Mouse (Mus musculus) kidney, embryonic 14.5 days (tissue): ENCODE measurements at regions not wholly inside any gene's neighbourhood (a gene's known extent, or its start where the extent isn't known, plus 50 kb on each side); places are given as distances from the start of the nearest gene placed in this dataset.

ENCODE experiments used
- ATAC-seq: fragments of 200-750 bp; cut with Nextera tagmentation; 2 replicates; pipeline ENCODE4 v1.8.0; 2017; ENCODE audit warnings: moderate number of reproducible peaks, mild to moderate bottlenecking, moderate TSS enrichment, moderate library complexity; ENCODE audit not compliant: low FRiP score, low TSS enrichment
- H3K27ac ChIP-seq: fragments of 300-500 bp; sonication (generic); 2 replicates; pipeline ENCODE4 v1.5.1; 2014; ENCODE audit warnings: low read depth, mild to moderate bottlenecking, low read length, moderate library complexity, mixed read lengths
- H3K27me3 ChIP-seq: fragments of 300-500 bp; sonication (generic); 2 replicates; pipeline ENCODE4 v1.6.1; 2014; ENCODE audit warnings: mild to moderate bottlenecking, low read length; ENCODE audit not compliant: control insufficient read depth, insufficient read depth
- H3K36me3 ChIP-seq: fragments of 300-500 bp; sonication (generic); 2 replicates; pipeline ENCODE4 v1.6.1; 2014; ENCODE audit warnings: low read length, mixed read lengths; ENCODE audit not compliant: control insufficient read depth, insufficient read depth
- H3K4me1 ChIP-seq: fragments of 300-500 bp; sonication (generic); 2 replicates; pipeline ENCODE4 v1.6.1; 2014; ENCODE audit warnings: low read length, mixed read lengths; ENCODE audit not compliant: control insufficient read depth, insufficient read depth
- H3K4me2 ChIP-seq: fragments of 300-500 bp; sonication (generic); replicated peaks from 2 replicates; pipeline ENCODE4 v1.6.1; 2014; ENCODE audit warnings: low read depth, mild to moderate bottlenecking, low read length
- H3K4me3 ChIP-seq: fragments of 300-500 bp; sonication (generic); 2 replicates; pipeline ENCODE4 v1.5.1; 2014; ENCODE audit warnings: mild to moderate bottlenecking, low read length
- H3K9ac ChIP-seq: fragments of 300-500 bp; sonication (generic); 2 replicates; pipeline ENCODE4 v1.6.1; 2014; ENCODE audit warnings: low read depth, mild to moderate bottlenecking, low read length, moderate library complexity
- H3K9me3 ChIP-seq: fragments of 300-500 bp; sonication (generic); 2 replicates; pipeline ENCODE4 v1.6.1; 2016; ENCODE audit warnings: low read length; ENCODE audit not compliant: control insufficient read depth
- WGBS: fragments of 180-500 bp; shearing (Covaris S2); extraction: QIAGEN DNeasy Blood & Tissue Kit; methylation state at CpG from one replicate; pipeline ENCODE4 v1.1.7; 2014; 5-methylcytosine and 5-hydroxymethylcytosine counted together

DNA sequence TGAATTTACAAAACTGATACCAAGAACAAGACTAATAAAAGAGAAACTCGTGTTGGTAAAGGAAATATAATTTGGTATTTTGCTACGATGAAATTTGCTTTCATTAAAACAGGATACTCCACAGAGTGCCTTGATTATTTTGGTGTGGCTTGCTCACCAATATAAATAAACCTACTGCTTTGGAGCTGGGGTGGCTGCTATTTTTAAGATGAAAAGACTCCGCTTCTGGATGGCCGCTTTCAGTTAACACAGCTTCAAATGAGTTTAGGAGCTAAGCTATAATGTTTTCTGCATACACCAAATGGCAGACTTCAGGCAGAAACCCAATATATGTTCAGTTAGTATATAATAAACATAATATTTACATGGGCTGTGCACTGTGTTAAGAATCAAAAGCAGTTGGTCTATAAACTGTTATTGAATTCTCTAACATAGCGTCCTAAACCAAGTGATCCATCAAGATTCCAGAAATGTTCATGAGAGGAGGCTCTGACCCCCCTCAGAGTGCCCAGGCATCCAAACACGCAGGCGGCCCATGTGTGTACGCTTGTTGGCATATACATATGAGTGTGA is 215.1 kb upstream of the Pou3f3 start:
- H3K4me3 ChIP-seq = no peak overlapping the region
- no peak overlapping the region for H3K9ac ChIP-seq
- H3K4me2 ChIP-seq = no peak overlapping the region
- no peak for ATAC-seq
- 79% methylated on average over 8 of the region's 8 CpGs for WGBS
- H3K9me3 ChIP-seq = no peaks in the 10 kb centered on the region
- no peak overlapping the region for H3K27ac ChIP-seq
- H3K27me3 ChIP-seq = no peaks in the 10 kb centered on the region
- H3K36me3 ChIP-seq = no peaks in the 10 kb centered on the region
- H3K4me1 ChIP-seq = no peaks in the 10 kb centered on the region

- Histone ChIP-seq H3K4me1 (peaks cover 7% of the 10 kb centered on the region; the same call in 1 of the 2 replicates), H3K27me3 (no peaks in the 10 kb centered on the region), H3K4me2 (no peak overlapping the region), H3K4me3 (no peak overlapping the region), H3K9ac (no peak overlapping the region), H3K36me3 (no peaks in the 10 kb centered on the region), H3K9me3 (no peaks in the 10 kb centered on the region), H3K27ac (no peak overlapping the region)
- peak; percentile 89 for ATAC-seq
- WGBS = 18% methylated on average over 5 of the region's 5 CpGs
Observed at GRCm38 (mm10) chr1:42489563-42489962, 206.0 kb upstream of the Pou3f3 start.

DNA sequence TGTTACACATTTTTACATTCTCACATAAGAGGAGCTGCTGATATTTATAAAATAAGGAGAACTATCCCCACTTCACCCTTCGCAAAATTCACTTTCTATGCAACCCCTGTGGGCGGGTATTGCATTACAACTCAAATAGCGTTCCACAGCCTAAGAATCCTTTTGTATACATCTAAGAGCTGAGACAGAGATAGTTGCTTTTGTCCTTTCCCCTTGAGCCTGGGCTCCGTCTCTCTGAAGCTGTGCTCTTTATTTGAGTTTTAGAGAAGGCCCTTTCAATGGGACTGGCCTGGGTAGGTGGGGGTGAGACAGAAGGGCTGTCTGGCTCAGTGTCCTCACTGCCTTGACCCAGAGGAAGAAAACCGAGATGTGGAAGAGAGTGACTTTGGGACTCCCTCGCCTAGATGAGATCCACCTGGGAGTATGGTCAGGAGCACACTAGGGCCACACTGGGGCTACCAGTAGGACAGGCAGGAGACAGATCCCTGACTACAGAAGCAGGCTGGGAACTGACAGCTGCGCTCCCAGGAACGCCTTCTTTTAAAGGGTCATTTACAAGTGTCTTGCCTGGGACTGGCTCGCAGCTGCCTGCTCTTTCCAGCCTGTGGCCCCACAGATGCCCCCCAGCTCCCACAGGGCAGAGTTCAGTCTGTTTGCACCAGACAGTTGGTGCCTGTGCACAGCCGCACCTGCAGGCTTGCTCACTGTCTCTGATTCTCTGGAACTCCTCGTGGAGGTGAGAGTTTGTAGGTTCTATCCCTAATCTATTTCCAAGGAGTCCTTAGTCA is 204.5 kb upstream of the Pou3f3 start:
- H3K4me2 ChIP-seq = peak overlapping the region; percentile 36
- no peaks in the 10 kb centered on the region for H3K9me3 ChIP-seq
- H3K4me1 ChIP-seq = peaks cover 7% of the 10 kb centered on the region; the same call in 1 of the 2 replicates
- WGBS = 19% methylated on average over 11 of the region's 11 CpGs
- H3K27me3 ChIP-seq = no peaks in the 10 kb centered on the region
- H3K27ac ChIP-seq = peak overlapping the region; percentile 48; the same call in 1 of the 2 replicates
- H3K4me3 ChIP-seq = peak overlapping the region; percentile 18
- peak; percentile 58; the same call in 1 of the 2 replicates for ATAC-seq
- H3K9ac ChIP-seq = peak overlapping the region; percentile 31; the same call in 1 of the 2 replicates
- no peaks in the 10 kb centered on the region for H3K36me3 ChIP-seq

DNA sequence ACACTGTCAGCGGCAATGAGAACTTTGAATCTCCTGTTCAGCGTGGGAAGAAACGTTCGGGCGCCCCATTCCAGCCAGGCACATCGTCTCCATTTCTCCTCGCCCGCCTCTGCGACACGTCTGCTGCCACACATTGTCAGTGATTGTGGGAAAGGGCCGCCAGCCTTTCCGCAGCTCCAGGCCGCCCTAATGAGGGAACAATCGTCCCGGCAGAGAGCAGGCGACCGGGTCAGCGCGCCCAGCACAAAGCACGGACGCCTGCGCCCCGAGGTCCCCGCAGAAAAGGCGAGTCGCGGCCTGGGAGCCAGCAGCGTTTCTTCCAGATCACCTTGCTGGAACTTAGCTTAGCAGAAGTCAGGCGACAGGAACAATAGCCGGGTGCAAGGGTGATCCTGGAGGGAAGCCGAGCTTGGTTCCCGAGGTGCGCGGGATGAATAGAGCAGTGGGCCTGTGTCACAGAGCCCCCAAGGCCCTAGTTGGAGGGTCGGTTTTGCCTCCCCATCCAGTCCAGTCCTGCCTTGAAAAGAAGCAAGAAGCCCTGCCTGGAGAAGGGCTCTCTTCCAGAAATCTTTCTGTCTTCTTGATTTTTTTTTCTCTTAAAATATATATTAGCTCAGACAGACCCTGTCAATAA is 203.8 kb upstream of the Pou3f3 start:
- no peaks in the 10 kb centered on the region for H3K27me3 ChIP-seq
- H3K27ac ChIP-seq = no peak overlapping the region
- ATAC-seq = no peak
- peak overlapping the region; percentile 18 for H3K4me3 ChIP-seq
- no peaks in the 10 kb centered on the region for H3K9me3 ChIP-seq
- WGBS = 3% methylated on average over 35 of the region's 35 CpGs
- peak overlapping the region; percentile 31; the same call in 1 of the 2 replicates for H3K9ac ChIP-seq
- H3K4me1 ChIP-seq = peaks cover 7% of the 10 kb centered on the region; the same call in 1 of the 2 replicates
- H3K36me3 ChIP-seq = no peaks in the 10 kb centered on the region
- peak overlapping the region; percentile 36 for H3K4me2 ChIP-seq

DNA sequence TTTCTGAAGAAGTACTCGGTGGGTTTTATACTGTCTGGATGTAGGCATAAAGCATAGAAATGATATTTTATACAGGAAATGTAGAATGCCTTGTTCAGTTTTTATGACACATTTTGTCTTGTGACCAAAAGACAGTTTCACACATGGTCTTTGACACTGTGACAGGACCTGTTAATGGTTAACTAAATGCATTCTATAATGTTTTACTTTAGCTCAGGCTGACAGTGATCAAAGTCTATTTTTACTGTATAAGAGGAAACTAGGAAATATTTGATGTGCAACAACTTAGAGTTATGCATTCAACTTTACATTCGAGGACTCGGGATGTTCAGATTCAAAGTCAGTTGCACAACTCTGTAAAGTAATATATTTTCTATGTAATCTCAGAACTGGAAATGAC is 199.5 kb upstream of the Pou3f3 start:
- Histone ChIP-seq H3K9ac (no peak overlapping the region), H3K27me3 (no peaks in the 10 kb centered on the region), H3K4me1 (peaks cover 4% of the 10 kb centered on the region; the same call in 1 of the 2 replicates), H3K9me3 (no peaks in the 10 kb centered on the region), H3K4me2 (no peak overlapping the region), H3K4me3 (no peak overlapping the region), H3K36me3 (no peaks in the 10 kb centered on the region), H3K27ac (no peak overlapping the region)
- WGBS = 60% methylated on average over 3 of the region's 3 CpGs
- no peak for ATAC-seq

DNA sequence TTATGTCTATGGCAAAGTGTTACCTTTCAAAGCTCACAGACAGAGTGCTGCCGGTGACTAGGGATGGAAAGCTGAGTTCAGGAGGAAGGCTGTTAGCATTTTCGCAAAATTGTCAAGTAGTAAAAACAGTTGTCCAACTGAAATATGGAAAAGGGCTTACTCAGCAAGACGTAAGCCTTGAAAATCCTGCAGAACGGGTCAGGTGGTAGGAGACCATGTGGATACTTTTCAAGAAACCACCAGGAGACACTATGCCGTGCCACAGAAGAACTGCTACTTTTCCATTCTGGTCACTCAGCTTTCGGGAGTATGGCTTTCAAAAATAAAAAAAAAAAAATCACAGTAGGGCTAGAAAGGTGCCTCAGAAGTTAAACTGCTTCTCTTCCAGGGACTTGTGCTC is 199.1 kb upstream of the Pou3f3 start:
- Histone ChIP-seq H3K4me1 (peaks cover under 1% of the 10 kb centered on the region; the same call in 1 of the 2 replicates), H3K4me2 (no peak overlapping the region), H3K27ac (no peak overlapping the region), H3K27me3 (no peaks in the 10 kb centered on the region), H3K4me3 (no peak overlapping the region), H3K9ac (no peak overlapping the region), H3K9me3 (no peaks in the 10 kb centered on the region), H3K36me3 (no peaks in the 10 kb centered on the region)
- 47% methylated on average over 6 of the region's 6 CpGs for WGBS
- ATAC-seq = no peak

GRCm38 (mm10) chr1:42498901-42499300 is 196.7 kb upstream of the Pou3f3 start:
- H3K4me1 ChIP-seq = no peaks in the 10 kb centered on the region
- no peak for ATAC-seq
- H3K9me3 ChIP-seq = no peaks in the 10 kb centered on the region
- H3K4me2 ChIP-seq = no peak overlapping the region
- no peak overlapping the region for H3K9ac ChIP-seq
- no peak overlapping the region for H3K4me3 ChIP-seq
- no peaks in the 10 kb centered on the region for H3K36me3 ChIP-seq
- no peak overlapping the region for H3K27ac ChIP-seq
- H3K27me3 ChIP-seq = no peaks in the 10 kb centered on the region
- WGBS = 86% methylated on average over 7 of the region's 7 CpGs

DNA sequence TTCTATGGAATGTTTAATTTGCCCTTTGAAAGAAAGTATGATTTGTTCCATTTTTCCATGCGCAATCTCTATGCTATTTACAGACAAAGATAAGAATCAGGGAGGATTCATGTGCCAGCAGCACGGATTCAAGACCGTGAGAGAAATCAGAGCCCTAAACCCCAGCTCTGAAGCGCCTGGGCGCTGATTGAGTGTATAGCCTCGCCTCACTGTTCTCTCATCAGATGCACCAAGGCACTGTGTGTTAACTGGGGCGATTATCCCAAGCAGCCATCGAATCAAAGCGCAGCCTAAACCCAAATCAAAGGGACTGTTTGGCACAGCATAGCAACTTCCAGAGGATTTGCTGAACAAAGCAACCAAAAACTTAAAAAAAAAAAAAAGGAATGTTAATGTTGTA is 191.1 kb upstream of the Pou3f3 start:
- Histone ChIP-seq H3K9me3 (no peaks in the 10 kb centered on the region), H3K4me3 (no peak overlapping the region), H3K4me2 (no peak overlapping the region), H3K36me3 (no peaks in the 10 kb centered on the region), H3K27ac (no peak overlapping the region), H3K27me3 (no peaks in the 10 kb centered on the region), H3K9ac (no peak overlapping the region), H3K4me1 (no peaks in the 10 kb centered on the region)
- 64% methylated on average over 9 of the region's 9 CpGs for WGBS
- ATAC-seq = no peak
